Comparison of ENCODE assay signal across 14 mouse cellular contexts in the genomic region with DNA sequence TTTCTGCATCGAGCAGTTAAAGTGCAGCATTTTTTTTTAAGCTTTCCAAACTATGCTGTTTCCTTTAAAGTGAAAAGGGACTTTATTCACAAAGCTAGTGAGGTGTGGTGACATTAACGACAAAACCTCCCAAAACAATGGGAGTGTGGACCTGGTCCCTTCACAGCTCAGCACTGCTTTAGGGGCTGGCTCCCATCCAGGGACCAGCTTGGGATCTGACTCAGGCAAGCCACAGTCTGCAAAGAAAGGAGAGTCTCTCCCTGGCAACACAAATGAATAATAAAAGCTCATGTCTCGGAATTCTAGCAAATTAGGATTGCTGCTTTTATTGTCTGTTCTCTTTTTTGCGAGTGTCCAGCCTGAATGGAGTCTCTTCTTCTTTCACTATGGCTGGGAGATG.
A peak's percentile ranks its signal among the peaks of the same experiment; 100 is the strongest.
DNase-seq lines count a peak whose midpoint lies in the region; ATAC-seq and TF ChIP-seq lines count a peak whose summit lies in the region.
"Had no signal": no experiment of that assay in that cellular context is flagged by ENCODE, and none has a peak within 500 bp of the region (broad histone marks: within the 10 kb centered on the region; RNA-seq: fewer than 3 reads in every experiment).

No protein-coding gene starts in this region.

- no peaks in the 10 kb centered on the region for H3K27me3 ChIP-seq in forebrain, embryonic 15.5 days
- no peaks in the 10 kb centered on the region for H3K27me3 ChIP-seq in forebrain, embryonic 11.5 days (ENCODE audit: control insufficient read depth, insufficient read depth, low read length)
- H3K27me3 ChIP-seq: midbrain, embryonic 12.5 days; stomach, embryonic 15.5 days had no signal

- no peak overlapping the region for H3K4me3 ChIP-seq in forebrain, embryonic 15.5 days
- H3K4me3 ChIP-seq in forebrain, embryonic 11.5 days (ENCODE audit: low read depth, low read length): no peak overlapping the region
- no peak overlapping the region for H3K4me3 ChIP-seq in gastrocnemius, adult 2 months
- H3K4me3 ChIP-seq: midbrain, embryonic 12.5 days; stomach, embryonic 15.5 days had no signal

- TF ChIP-seq CTCF in gastrocnemius, adult 2 months (IDR thresholded peaks at IDR 0.05): no peak

- intact Hi-C loops in gastrocnemius, adult 2 months (cut with DNase I): no loop called here

- 7% methylated on average over 4 of the region's 4 CpGs for WGBS in forebrain, embryonic 15.5 days
- 48% methylated on average over 4 of the region's 4 CpGs for WGBS in forebrain, embryonic 11.5 days

- DNase-seq in forebrain, embryonic 11.5 days (ENCODE audit: low spot score): no peak
- peak; percentile 57 for DNase-seq in 3T3-L1 (ENCODE audit: low read depth, low spot score)
- DNase-seq in cerebellum, adult 9-11 months: peak; percentile 63
- DNase-seq in layer of hippocampus, postnatal 36 days: peak; percentile 13 to 35
- no peak for DNase-seq in urinary bladder, postnatal 14 days (ENCODE audit: low spot score)
- DNase-seq in gastrocnemius, adult 2 months: no peak
- no peak for DNase-seq in gastrocnemius, adult 18-20 months (ENCODE audit: low spot score)
- DNase-seq: B cell, adult 2 months; heart, postnatal 36 days had no signal

- H3K27ac ChIP-seq in forebrain, embryonic 15.5 days (replicated peaks): no peak overlapping the region
- H3K27ac ChIP-seq in forebrain, embryonic 11.5 days (ENCODE audit: low read depth, low read length): no peak overlapping the region
- no peak overlapping the region for H3K27ac ChIP-seq in gastrocnemius, adult 2 months
- H3K27ac ChIP-seq: liver, embryonic 14.5 days; midbrain, embryonic 12.5 days; stomach, embryonic 15.5 days had no signal

- peak; percentile 67; the same call in 1 of the 2 replicates for ATAC-seq in forebrain, embryonic 15.5 days (replicated peaks)
- no peak for ATAC-seq in forebrain, embryonic 11.5 days (replicated peaks; ENCODE audit: low FRiP score)
- ATAC-seq: Patski had no signal

- H3K4me2 ChIP-seq in forebrain, embryonic 15.5 days (replicated peaks): peak overlapping the region; percentile 28; the same call in 1 of the 2 replicates
- no peak overlapping the region for H3K4me2 ChIP-seq in forebrain, embryonic 11.5 days (ENCODE audit: low read depth, low read length, severe bottlenecking)
- H3K4me2 ChIP-seq: midbrain, embryonic 12.5 days; stomach, embryonic 15.5 days had no signal

- no peaks in the 10 kb centered on the region for H3K9me3 ChIP-seq in forebrain, embryonic 15.5 days
- no peaks in the 10 kb centered on the region for H3K9me3 ChIP-seq in forebrain, embryonic 11.5 days (ENCODE audit: control insufficient read depth, low read length)
- H3K9me3 ChIP-seq: midbrain, embryonic 12.5 days; stomach, embryonic 15.5 days had no signal

- H3K4me1 ChIP-seq in forebrain, embryonic 15.5 days: peaks cover 9% of the 10 kb centered on the region
- no peaks in the 10 kb centered on the region for H3K4me1 ChIP-seq in forebrain, embryonic 11.5 days (replicated peaks; ENCODE audit: control insufficient read depth, insufficient read depth, low read length)
- H3K4me1 ChIP-seq: stomach, embryonic 15.5 days had no signal

- H3K36me3 ChIP-seq in forebrain, embryonic 15.5 days: no peaks in the 10 kb centered on the region
- no peaks in the 10 kb centered on the region for H3K36me3 ChIP-seq in forebrain, embryonic 11.5 days (ENCODE audit: control insufficient read depth, insufficient read depth, low read length)
- H3K36me3 ChIP-seq: midbrain, embryonic 12.5 days; stomach, embryonic 15.5 days had no signal

- H3K9ac ChIP-seq in forebrain, embryonic 15.5 days (replicated peaks): no peak overlapping the region
- H3K9ac ChIP-seq in forebrain, embryonic 11.5 days (ENCODE audit: low read length): no peak overlapping the region
- H3K9ac ChIP-seq: liver, embryonic 14.5 days; midbrain, embryonic 12.5 days; stomach, embryonic 15.5 days had no signal

Comparison
In these comparisons a context has a peak if more than half of its experiments do, and no peak if none do; other contexts are left out.
1. DNase-seq: peak in 3T3-L1 (single experiment), cerebellum, adult 9-11 months (single experiment) and layer of hippocampus, postnatal 36 days (2 of 2); none in forebrain, embryonic 11.5 days (single experiment), urinary bladder, postnatal 14 days (single experiment), gastrocnemius, adult 2 months (single experiment) and gastrocnemius, adult 18-20 months (single experiment).